Mouse (Mus musculus): ENCODE data around the gene Whrn.

- TF ChIP-seq CTCF (IDR thresholded peaks at IDR 0.05; ENCODE audit: insufficient read depth, low read depth, low read length) (no peak), POLR2A (IDR thresholded peaks at IDR 0.05; ENCODE audit: insufficient read depth, low read depth, low read length) (no peak)
Observed at GRCm38 (mm10) chr4:63440262-63440661, 55.5 kb downstream of the Whrn start.
